Mouse (Mus musculus) C2C12 (cell line): ENCODE measurements around the gene Ercc2. TPM values are rescaled to one million over a fixed set of nuclear protein-coding genes. Genes with fewer than 3 reads are reported as not detected.

Experiments used
- H3K27me3 ChIP-seq: one replicate; pipeline ENCODE4 v1.6.1; 2011; ENCODE audit not compliant: control insufficient read depth, insufficient read depth, insufficient read length
- H3K36me3 ChIP-seq: one replicate; pipeline ENCODE4 v1.6.1; 2011; ENCODE audit not compliant: control insufficient read depth, insufficient read depth
- H3K4me3 ChIP-seq: one replicate; pipeline ENCODE4 v1.5.1; 2011; ENCODE audit warnings: mild to moderate bottlenecking, control low read depth; ENCODE audit not compliant: poor library complexity, insufficient read depth, severe bottlenecking
- H3K79me2 ChIP-seq: one replicate; pipeline ENCODE4 v1.6.1; 2011; ENCODE audit not compliant: control insufficient read depth, insufficient read depth
- H3K79me3 ChIP-seq: one replicate; pipeline ENCODE4 v1.6.1; 2011; ENCODE audit warnings: low read depth, control low read depth
- H3ac ChIP-seq: one replicate; pipeline ENCODE3; 2011; ENCODE audit warnings: low read depth; ENCODE audit not compliant: control insufficient read depth, insufficient read length
- CEBPB ChIP-seq: IDR thresholded peaks from one replicate; pipeline ENCODE4 v1.6.1; 2011; ENCODE audit warnings: low read depth, mild to moderate bottlenecking, control low read depth, moderate library complexity
- CTCF ChIP-seq: IDR thresholded peaks from one replicate; pipeline ENCODE4 v1.5.1; 2011; ENCODE audit not compliant: control insufficient read depth, insufficient read depth, insufficient read length
- FOSL1 ChIP-seq: IDR thresholded peaks from one replicate; pipeline ENCODE4 v1.8.0; 2011; ENCODE audit warnings: mild to moderate bottlenecking, low read length; ENCODE audit not compliant: poor library complexity, insufficient read depth, severe bottlenecking
- MAX ChIP-seq: IDR thresholded peaks from one replicate; pipeline ENCODE4 v1.6.1; 2011; ENCODE audit warnings: mild to moderate bottlenecking, control low read depth
- MYOD1 ChIP-seq: IDR thresholded peaks from one replicate; pipeline ENCODE4 v1.6.1; 2011; ENCODE audit warnings: low read depth; ENCODE audit not compliant: control insufficient read depth, insufficient read length
- MYOG ChIP-seq: IDR thresholded peaks from one replicate; pipeline ENCODE4 v1.6.1; 2011; ENCODE audit not compliant: control insufficient read depth, insufficient read length; ENCODE audit errors: extremely low read depth
- USF1 ChIP-seq: IDR thresholded peaks from one replicate; pipeline ENCODE4 v1.6.1; 2011; ENCODE audit warnings: low read depth, mild to moderate bottlenecking, control low read depth, moderate library complexity
- polyA plus RNA-seq: library from polyadenylated mRNA; unstranded; fragments of >200 nt; fragmentation: generic; extraction: Trizol; gene quantifications from one replicate; pipeline ENCODE4 v1.2.1, GENCODE M21; 2012; ENCODE audit warnings: missing spikeins

Ercc2 gene
- polyA plus RNA-seq, 1 experiment: 9.7 TPM

GRCm38 (mm10) chr7:19357381-19358375 lies 24.1 kb upstream of the Ercc2 start:
- peaks cover 42% of the 10 kb centered on the region for H3K79me2 ChIP-seq
- no peak for TF ChIP-seq MYOG
- TF ChIP-seq FOSL1: no peak
- TF ChIP-seq CEBPB: no peak
- TF ChIP-seq CTCF: no peak
- no peak for TF ChIP-seq MAX
- TF ChIP-seq MYOD1: no peak
- no peak for TF ChIP-seq USF1
- H3ac ChIP-seq: peak overlapping the region; percentile 21
- no peaks in the 10 kb centered on the region for H3K27me3 ChIP-seq
- H3K79me3 ChIP-seq: peaks cover 15% of the 10 kb centered on the region
- H3K36me3 ChIP-seq: peaks cover 11% of the 10 kb centered on the region
- H3K4me3 ChIP-seq: peak overlapping the region; percentile 61

- H3ac ChIP-seq: peak overlapping the region; percentile 31
- H3K79me3 ChIP-seq: peaks cover 15% of the 10 kb centered on the region
- no peaks in the 10 kb centered on the region for H3K27me3 ChIP-seq
- peaks cover 44% of the 10 kb centered on the region for H3K79me2 ChIP-seq
- peaks cover 9% of the 10 kb centered on the region for H3K36me3 ChIP-seq
- peak overlapping the region; percentile 61 for H3K4me3 ChIP-seq
- TF ChIP-seq MYOD1 (no peak), MAX (no peak), MYOG (no peak), FOSL1 (no peak)
These were observed 23.2 kb upstream of the Ercc2 start for GRCm38 (mm10) chr7:19358634-19359033.

- H3K4me3 ChIP-seq: peak within 1 kb of the TSS; percentile 61
- peak within 1 kb of the TSS; percentile 75 for H3ac ChIP-seq
- H3K79me2 ChIP-seq: peaks cover 44% of the 10 kb centered on the region
- no peaks in the 10 kb centered on the region for H3K27me3 ChIP-seq
- peaks cover 9% of the 10 kb centered on the region for H3K36me3 ChIP-seq
- TF ChIP-seq USF1 (peak; percentile 80), CEBPB (no peak), MAX (peak; percentile 95)
- H3K79me3 ChIP-seq: peaks cover 15% of the 10 kb centered on the region
These were observed 22.4 kb upstream of the Ercc2 start, which contains the start of the genes Cd3eap and Ppp1r13l for GRCm38 (mm10) chr7:19359299-19359891. Cd3eap (minus strand) TSS chr7:19359483. Ppp1r13l (plus strand) TSS chr7:19359749.

- Histone ChIP-seq H3ac (peak overlapping the region; percentile 49), H3K79me2 (peaks cover 48% of the 10 kb centered on the region), H3K79me3 (peaks cover 15% of the 10 kb centered on the region), H3K36me3 (peaks cover 7% of the 10 kb centered on the region), H3K27me3 (no peaks in the 10 kb centered on the region), H3K4me3 (peak overlapping the region; percentile 61)
- TF ChIP-seq FOSL1 (peak; percentile 9), CTCF (no peak), MYOD1 (no peak), USF1 (no peak), MAX (peak; percentile 74)
These were observed 21.7 kb upstream of the Ercc2 start for GRCm38 (mm10) chr7:19359892-19360641.

- Histone ChIP-seq H3ac (peak overlapping the region; percentile 27), H3K79me2 (peaks cover 54% of the 10 kb centered on the region), H3K79me3 (peaks cover 15% of the 10 kb centered on the region), H3K27me3 (no peaks in the 10 kb centered on the region), H3K36me3 (peaks cover 5% of the 10 kb centered on the region), H3K4me3 (peak overlapping the region; percentile 61)
- TF ChIP-seq MAX: no peak
- TF ChIP-seq USF1: no peak
- TF ChIP-seq CTCF: no peak
- TF ChIP-seq MYOD1: no peak
- TF ChIP-seq FOSL1: no peak
- no peak for TF ChIP-seq CEBPB
- TF ChIP-seq MYOG: no peak
These were observed 20.9 kb upstream of the Ercc2 start for GRCm38 (mm10) chr7:19360944-19361343.
